Mouse (Mus musculus) A20 (cell line): ENCODE measurements around the gene Lbx2.

Experiments
- DNase-seq: peaks from one replicate; pipeline ENCODE4 v3.0.0-alpha.2; 2011; ENCODE audit warnings: low read depth, low spot score

Lbx2 gene

DNA sequence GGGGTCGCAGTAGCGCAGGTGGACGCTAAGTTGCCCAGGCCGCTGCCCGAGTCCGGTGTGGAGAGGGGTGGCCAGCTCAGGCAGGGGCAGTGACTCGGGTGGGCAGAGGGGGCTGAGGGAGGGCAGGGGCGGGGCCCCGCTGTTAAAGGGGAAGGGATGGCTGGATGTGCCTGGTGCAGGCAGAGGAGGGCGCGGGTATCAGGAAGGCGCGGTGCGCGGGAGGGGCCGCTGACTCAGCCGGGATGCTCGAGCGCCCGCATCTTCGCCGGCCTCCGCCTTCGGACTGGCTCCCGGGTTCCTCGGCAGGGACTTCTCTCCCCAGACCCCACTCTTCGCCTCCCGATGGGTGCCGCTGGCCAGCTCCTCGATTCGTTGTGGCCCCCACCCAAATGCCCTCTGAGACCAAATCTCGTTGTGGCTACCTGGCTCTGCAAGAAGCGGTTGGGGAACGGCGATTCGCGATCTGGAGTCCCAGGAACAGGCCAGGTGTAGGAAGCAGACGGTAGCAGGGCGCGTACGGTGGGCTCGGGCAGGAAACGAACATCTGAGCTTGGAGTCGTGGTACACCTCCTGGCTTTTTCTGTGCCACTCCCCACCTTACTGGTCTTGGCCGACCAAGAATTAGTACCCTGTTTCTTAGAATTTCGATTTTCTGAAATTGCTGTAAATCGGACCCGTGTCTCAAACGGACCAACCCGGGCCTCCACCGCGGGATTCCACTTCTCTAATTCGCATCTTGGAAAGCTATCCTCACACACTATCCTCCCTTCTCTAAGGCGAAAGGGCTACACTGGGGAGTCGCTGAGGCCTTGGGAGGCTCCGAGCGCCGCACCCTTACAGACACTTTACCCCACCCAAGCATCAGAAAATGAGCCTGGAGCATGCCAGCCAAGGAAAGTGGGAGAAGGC, 15.6 kb upstream of the Lbx2 start:
- DNase-seq, result no peak

DNA sequence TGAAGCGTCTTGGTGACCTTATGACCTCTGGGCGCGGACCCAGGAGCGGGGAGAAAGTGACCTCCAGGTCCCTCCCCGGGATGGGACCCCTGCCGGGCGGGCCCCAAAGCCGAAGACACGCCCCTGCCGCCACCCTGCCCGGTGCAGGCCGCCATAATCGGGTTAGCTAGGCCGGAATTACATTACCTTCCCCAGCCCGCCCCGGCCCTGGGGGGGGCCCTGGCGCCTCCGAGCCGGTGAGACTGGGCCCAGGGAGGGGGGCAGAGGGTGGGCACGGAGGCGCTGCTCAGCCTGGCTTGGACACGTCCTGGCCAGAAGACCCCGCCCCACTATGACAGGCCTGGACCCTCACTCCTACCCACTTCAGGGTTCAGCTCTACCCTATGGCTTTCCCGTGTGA, 14.9 kb upstream of the Lbx2 start:
- DNase-seq, result no peak

DNA sequence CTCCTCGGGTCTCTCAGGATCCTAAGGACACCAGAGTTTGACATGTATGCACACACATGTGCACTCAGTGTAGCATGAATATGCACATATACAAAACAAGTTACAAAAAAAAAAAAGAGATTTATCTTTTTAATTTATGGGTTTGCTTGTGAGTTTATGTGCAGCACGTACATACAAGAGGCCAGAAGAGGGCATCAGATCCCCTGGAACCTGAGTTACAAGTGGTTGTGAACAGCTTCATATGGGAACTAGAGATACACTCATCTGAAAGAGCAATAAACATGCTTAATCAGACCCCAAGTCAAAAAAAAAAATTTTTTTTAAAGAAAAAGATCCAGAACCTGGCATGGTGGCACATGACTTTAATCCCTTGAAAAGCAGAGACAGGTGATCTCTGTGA, 11.2 kb upstream of the Lbx2 start:
- peak; percentile 38 for DNase-seq

GRCm38 (mm10) chr6:83077630-83078323, 8.4 kb upstream of the Lbx2 start, which contains the start of gene Pcgf1:
Gene Pcgf1, plus strand, starts transcription at chr6:83077869.
- DNase-seq, result peak; percentile 32

DNA sequence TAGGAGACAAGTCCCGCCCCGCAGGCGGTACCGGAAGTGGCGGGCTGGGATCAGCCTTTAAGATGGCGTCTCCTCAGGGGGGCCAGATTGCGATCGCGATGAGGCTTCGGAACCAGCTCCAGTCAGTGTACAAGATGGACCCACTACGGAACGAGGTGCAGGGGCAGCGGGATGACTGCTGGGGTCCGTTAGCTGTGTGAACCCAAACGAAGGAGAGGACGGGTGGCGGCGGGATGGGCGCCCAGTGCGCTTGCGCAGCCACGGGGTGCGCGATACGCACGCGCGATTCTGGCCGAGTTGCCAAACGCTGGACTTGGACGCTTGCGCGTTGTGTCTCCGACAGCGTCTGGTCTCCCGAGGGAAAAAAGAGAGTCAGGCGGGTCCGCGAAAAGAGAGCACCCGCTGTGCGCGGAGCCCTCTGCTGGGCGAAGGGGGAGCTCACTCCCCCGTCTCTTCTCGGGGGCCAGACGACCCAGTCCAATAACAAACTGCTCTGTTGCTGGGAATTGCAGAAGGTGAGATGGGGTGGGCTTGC, 7.8 kb upstream of the Lbx2 start:
- DNase-seq, result peak; percentile 93

GRCm38 (mm10) chr6:83080210-83080609, 6.0 kb upstream of the Lbx2 start:
- DNase-seq, result no peak

GRCm38 (mm10) chr6:83083497-83083896, 2.7 kb upstream of the Lbx2 start:
- DNase-seq, result no peak

DNA sequence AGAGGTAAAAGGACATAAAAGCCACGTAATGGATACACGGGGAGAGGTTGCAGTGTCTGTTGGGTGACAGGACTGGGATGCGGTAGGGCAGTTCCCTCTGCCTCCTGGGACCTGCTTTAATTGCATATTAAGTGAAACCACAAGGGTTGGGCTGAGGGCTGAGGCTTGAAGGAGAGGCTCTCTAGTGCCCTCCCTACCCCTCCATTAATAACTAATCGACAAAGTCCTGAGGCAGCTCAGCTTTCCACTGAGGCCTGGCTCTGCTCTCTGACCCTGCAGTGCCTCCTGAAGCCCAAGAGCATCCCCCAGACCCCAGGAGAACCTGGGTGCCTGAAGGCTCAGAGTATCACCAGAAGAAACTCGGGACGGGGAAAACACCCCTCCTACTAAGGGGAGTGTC, 1.7 kb upstream of the Lbx2 start:
- DNase-seq, result no peak

- DNase-seq, result no peak
Measured at GRCm38 (mm10) chr6:83087205-83087925, 1.2 kb downstream of the Lbx2 start.

- no peak for DNase-seq
Measured at GRCm38 (mm10) chr6:83087926-83088260, 1.7 kb downstream of the Lbx2 start.

- DNase-seq, result no peak
Measured at GRCm38 (mm10) chr6:83092416-83093127, 6.4 kb downstream of the Lbx2 start.

- DNase-seq, result no peak
Measured at GRCm38 (mm10) chr6:83095968-83096367, 9.8 kb downstream of the Lbx2 start.

DNA sequence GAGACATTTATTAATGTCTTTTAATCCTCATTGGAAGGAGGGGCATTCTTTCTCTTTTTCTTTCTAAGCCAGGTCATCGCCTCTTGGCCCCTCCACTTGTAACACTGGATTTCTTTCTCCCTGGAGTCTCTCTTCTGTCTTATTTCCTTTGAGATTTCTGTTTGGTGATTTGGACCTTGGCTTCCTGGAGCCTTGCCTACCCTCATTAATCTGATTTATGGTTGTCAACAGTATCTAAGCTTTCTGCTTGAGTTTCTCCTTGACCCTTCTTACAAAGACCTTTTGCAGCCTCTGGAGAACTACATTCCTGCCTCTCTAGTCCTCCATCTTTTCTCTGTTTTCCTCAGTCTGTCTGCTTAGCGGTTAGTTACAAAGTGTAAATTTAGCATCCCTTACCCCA, 12.2 kb downstream of the Lbx2 start:
- DNase-seq, result no peak

- peak; percentile 79 for DNase-seq
Measured at GRCm38 (mm10) chr6:83101316-83101687, 15.1 kb downstream of the Lbx2 start, which contains the start of the genes Ccdc142 and Gm42688. Gene Ccdc142, plus strand, starts transcription at chr6:83101601. Gene Gm42688, plus strand, starts transcription at chr6:83101617.

DNA sequence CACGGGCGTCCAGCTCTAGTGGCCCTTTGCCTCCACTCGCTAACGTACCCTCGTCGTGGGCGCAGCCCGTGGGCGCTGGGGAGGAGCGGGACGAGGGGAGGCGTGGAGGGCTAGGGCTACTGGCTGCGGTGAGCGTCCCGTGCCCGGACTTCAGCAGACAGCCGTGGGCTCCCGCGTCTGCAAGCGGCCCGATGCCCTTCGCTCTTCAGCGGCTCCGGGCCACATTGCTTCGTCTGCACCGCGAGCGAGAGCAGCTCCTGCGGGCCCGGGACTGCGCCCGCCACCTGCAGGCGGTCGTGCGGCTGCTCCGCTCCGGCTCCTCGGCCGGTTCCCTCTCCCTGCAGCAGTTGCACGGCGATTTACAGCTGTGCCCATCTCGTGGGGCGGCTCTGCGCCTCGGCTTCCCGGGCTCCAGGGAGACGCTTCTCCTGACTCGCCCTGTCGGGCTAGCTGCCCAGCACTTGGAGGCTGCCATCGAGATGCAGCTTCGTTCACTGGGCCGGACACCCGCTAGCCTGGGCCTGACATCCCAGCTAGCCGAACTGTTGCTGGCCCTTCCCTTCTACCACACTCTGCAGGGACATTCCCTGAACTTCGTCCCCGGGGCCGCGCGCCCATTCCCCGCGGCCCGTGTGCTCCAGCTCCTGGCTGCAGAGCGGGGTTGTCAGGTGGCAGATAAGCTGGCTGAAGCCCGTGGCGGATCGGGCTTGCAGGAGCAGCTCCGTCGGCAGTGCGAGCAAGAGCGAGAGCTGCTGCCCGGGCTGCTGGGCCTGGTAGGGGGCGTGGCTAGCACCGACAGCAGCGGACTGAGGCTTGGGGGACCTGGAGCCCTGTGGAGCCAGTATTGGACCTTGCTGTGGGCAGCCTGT, 15.8 kb downstream of the Lbx2 start:
- DNase-seq, result peak; percentile 72

DNA sequence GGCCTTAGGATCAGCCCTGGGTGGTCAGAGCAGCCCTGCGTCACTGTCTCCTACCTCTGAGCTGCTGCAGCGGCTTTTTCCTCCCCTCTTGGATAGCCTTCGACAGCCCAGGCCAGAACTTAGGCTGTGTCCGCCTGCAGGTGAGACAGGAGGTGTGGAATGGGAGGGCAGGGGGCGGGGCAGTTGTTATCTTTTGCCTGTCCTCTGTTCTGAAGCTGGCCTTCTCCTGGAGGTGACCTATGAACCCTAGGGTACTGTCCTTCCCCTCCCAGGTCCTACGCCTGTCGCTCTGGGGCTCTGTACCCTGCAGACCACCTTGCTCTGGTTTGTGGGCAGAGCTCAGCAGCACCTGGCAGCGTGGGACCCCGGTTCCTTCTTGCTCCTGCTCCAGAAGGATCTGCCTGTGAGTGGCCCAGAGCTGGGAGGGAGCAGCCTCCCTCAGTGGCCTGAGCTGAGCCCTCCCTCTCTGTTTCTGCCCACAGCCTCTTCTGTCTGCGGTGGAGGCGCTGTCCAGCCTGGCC, 17.0 kb downstream of the Lbx2 start:
- no peak for DNase-seq

DNA sequence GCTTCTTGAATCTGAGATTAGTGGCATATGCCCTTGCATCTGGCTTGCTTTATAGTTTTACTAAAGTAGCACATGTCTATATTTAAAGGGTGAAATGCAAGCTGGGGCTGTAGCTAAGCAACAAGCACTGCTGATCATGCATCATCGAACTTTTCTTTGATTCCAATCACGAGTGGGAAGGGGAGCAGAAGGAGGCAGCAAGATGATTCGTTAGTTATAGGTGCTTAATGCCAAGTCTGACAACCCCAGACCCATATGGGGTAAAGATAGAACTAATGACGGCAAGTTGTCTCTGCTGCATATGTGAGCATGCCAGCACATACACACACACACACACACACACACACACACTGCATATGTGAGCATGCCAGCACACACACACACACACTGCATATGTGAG, 18.0 kb downstream of the Lbx2 start:
- no peak for DNase-seq

DNA sequence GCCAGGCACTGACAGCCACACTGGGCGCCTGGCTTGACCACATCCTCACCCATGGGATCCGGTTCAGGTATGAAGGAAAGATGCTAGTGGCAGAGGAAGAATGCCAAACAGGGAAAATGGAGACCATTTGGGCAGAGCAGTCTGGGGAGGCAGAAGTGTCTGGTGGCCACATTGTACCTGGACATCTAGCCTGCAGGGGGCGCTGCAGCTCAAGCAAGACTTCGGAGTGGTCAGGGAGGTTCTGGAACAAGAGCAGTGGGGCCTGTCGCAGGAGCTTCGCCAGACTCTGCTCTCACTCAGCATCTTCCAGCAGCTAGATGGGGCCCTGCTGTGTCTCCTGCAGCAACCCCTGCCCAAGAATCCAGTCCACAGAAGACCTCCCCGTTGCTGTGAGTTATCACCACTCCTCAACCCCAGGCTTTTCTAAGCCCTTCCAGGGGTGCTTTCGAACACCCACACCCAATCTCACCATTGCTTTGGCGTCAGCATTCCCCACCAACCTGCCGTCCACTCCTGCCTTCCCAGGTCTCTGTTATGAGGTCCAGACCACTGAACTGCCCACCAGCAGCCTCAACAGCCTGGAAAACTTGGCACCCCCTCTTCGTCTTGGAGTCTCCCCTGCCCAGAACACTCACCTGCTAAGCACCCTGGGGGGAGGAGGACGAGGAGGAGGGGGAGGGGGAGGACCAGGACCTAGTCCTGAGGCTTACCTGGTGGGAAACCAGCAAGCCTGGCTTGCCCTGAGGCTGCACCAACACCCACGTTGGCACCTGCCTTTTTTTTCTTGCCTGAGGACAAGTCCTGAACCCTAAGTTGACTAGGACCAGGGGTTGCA, 21.6 kb downstream of the Lbx2 start:
- peak; percentile 72 for DNase-seq
